Mouse (Mus musculus) activated CD4-positive, CD25-positive, alpha-beta regulatory T cell (primary cell): ENCODE measurements around the gene Olfr221. TPM values are rescaled to one million over a fixed set of nuclear protein-coding genes. Genes with fewer than 3 reads are reported as not detected.

Experiments used
- polyA plus RNA-seq, 2 experiments: library from polyadenylated mRNA; unstranded; fragments of 100-300 nt; shearing (Covaris generic); gene quantifications; one replicate each; pipeline ENCODE4 v1.2.1; 2017

Gene Olfr221
- polyA plus RNA-seq: under 1 TPM in 1 of 2 experiments, not detected in 1; 0.36 TPM

DNA sequence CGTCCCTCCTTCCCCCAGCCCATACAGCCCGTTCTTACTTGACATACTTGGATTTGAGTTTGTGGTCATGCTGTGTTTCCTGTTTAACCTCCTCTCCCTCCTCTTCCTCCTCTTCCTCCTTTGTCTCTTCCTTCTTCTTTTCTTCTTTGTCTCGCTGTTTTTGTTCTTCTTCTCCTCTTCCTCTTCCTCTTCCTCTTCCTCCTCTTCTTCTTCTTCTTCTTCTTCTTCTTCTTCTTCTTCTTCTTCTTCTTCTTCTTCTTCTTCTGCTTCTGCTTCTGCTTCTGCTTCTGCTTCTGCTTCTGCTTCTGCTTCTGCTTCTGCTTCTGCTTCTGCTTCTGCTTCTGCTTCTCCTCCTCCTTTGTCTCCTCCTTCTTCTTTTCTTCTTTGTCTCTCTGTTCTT lies at the start of gene Olfr221:
Olfr221 (minus strand) TSS at position 101 of the 400 bp plus-strand sequence.

DNA sequence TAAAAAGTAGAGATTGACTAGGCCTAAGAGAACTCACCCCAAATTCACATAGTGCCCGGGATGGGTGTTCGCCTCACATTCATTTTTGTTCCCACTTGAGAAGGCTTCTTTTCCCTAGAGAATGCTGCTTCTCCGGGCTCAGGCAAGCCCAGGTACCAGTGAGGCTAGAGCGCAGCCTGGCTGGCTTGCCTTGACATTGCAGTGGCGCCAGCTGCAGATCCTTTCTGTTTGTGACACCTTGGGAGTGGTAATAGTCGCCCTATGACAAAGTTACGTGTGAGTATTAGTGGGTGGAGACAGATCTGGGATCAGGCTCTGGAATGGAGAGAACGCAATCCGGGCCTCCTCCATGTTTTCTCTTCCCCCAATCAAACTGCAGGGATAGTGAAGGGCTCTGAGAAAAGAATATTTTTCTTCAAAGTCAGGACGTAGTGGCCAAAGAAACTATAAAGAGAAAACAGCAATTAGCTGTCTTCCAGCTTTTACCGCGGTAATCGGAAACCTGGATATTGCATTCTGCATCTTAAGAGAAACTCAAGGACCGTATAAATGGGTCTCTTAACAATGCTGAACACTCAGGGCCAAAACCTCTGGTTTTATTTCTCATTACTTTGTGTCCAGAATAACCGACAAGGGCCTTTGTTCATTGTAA lies 21.6 kb downstream of the Olfr221 start, which contains the start of gene Zfp219:
Zfp219 (minus strand) TSS at position 248 of the 652 bp plus-strand sequence.

GRCm38 (mm10) chr14:52015445-52016100 lies 26.7 kb downstream of the Olfr221 start, which contains the start of gene Tmem253:
Gene Tmem253 (plus strand): TSS chr14:52015658.

GRCm38 (mm10) chr14:51984247-51985231 lies 57.7 kb downstream of the Olfr221 start, which contains the start of gene Arhgef40:
Gene Arhgef40 (plus strand): TSS chr14:51984719.

Other genes starting within 250 kb of the Olfr221 start
- not detected for gene AY358078, start 242.4 kb downstream of the Olfr221 start, polyA plus RNA-seq
- gene Ear6, start 188.8 kb downstream of the Olfr221 start, polyA plus RNA-seq: 1 to 10 TPM in 1 of 2 experiments, under 1 TPM in 1; 0.79 to 3.5 TPM
- gene Mettl17, start 157.6 kb downstream of the Olfr221 start, polyA plus RNA-seq: 10 to 100 TPM; 56.3 to 79.3 TPM
- gene Slc39a2, start 149.6 kb downstream of the Olfr221 start, polyA plus RNA-seq: under 1 TPM; 0.23 to 0.50 TPM
- 10 to 100 TPM; 34.6 to 36.6 TPM for gene Ndrg2, start 128.3 kb downstream of the Olfr221 start, polyA plus RNA-seq
- not detected for gene Tppp2, start 124.0 kb downstream of the Olfr221 start, polyA plus RNA-seq
- gene Rnase13, start 119.7 kb downstream of the Olfr221 start, polyA plus RNA-seq: not detected
- gene Arhgef40, start 57.7 kb downstream of the Olfr221 start, polyA plus RNA-seq: 1 to 10 TPM in 1 of 2 experiments, under 1 TPM in 1; 0.58 to 2.6 TPM
- not detected for gene Tmem253, start 26.8 kb downstream of the Olfr221 start, polyA plus RNA-seq
- gene Zfp219, start 21.7 kb downstream of the Olfr221 start, polyA plus RNA-seq: 10 to 100 TPM; 12.7 to 20.2 TPM
- 100 to 1,000 TPM; 335 to 426 TPM for gene Hnrnpc, start 61.6 kb upstream of the Olfr221 start, polyA plus RNA-seq
- 1 to 10 TPM; 5.2 to 6.4 TPM for gene Rpgrip1, start 68.2 kb upstream of the Olfr221 start, polyA plus RNA-seq
- gene Supt16, start 155.0 kb upstream of the Olfr221 start, polyA plus RNA-seq: 10 to 100 TPM; 20.2 to 21.9 TPM
- gene Chd8, start 215.3 kb upstream of the Olfr221 start, polyA plus RNA-seq: 10 to 100 TPM; 30.5 to 32.9 TPM
- 10 to 100 TPM; 84.0 to 88.3 TPM for gene Tox4, start 236.7 kb upstream of the Olfr221 start, polyA plus RNA-seq
- gene Rab2b, start 237.1 kb upstream of the Olfr221 start, polyA plus RNA-seq: 10 to 100 TPM; 15.0 to 22.1 TPM